Mouse (Mus musculus): ENCODE results near the gene 2310022A10Rik. TPM values are rescaled to one million over a fixed set of nuclear protein-coding genes. Genes with fewer than 3 reads are reported as not detected.

2310022A10Rik gene
- total RNA-seq, 2 experiments from 2014 or later = 54.9 to 58.4 TPM

- peak; percentile 92 for DNase-seq
These were observed 38.5 kb downstream of the 2310022A10Rik start, which contains the start of gene Akt2 for GRCm38 (mm10) chr7:27591266-27592216. Akt2 (plus strand) TSS chr7:27591552.

- peak; percentile 15 for DNase-seq
These were observed 39.3 kb downstream of the 2310022A10Rik start for GRCm38 (mm10) chr7:27592217-27592929.

- peak; percentile 34 for DNase-seq
These were observed 40.1 kb downstream of the 2310022A10Rik start for GRCm38 (mm10) chr7:27592934-27593645.

- peak; percentile 64 for DNase-seq
These were observed 43.8 kb downstream of the 2310022A10Rik start for GRCm38 (mm10) chr7:27596586-27597503.

GRCm38 (mm10) chr7:27598053-27598452 lies 45.0 kb downstream of the 2310022A10Rik start:
- DNase-seq = no peak

- no peak for DNase-seq
These were observed 48.6 kb downstream of the 2310022A10Rik start for GRCm38 (mm10) chr7:27601628-27602027.

- no peak for DNase-seq
These were observed 49.1 kb downstream of the 2310022A10Rik start for GRCm38 (mm10) chr7:27602161-27602560.

GRCm38 (mm10) chr7:27602835-27603234 lies 49.8 kb downstream of the 2310022A10Rik start:
- DNase-seq = no peak

- DNase-seq = no peak
These were observed 51.8 kb downstream of the 2310022A10Rik start for GRCm38 (mm10) chr7:27604661-27605348.

- DNase-seq = peak; percentile 75
These were observed 52.7 kb downstream of the 2310022A10Rik start for GRCm38 (mm10) chr7:27605499-27606285.

- no peak for DNase-seq
These were observed 53.6 kb downstream of the 2310022A10Rik start for GRCm38 (mm10) chr7:27606481-27607254.

- peak; percentile 88 for DNase-seq
These were observed 54.5 kb downstream of the 2310022A10Rik start for GRCm38 (mm10) chr7:27607580-27607979.

- DNase-seq = no peak
These were observed 55.1 kb downstream of the 2310022A10Rik start for GRCm38 (mm10) chr7:27608130-27608529.

GRCm38 (mm10) chr7:27609285-27609684 lies 56.3 kb downstream of the 2310022A10Rik start:
- DNase-seq = peak; percentile 29

- DNase-seq = no peak
These were observed 56.7 kb downstream of the 2310022A10Rik start for GRCm38 (mm10) chr7:27609688-27610087.

GRCm38 (mm10) chr7:27610370-27610769 lies 57.3 kb downstream of the 2310022A10Rik start:
- no peak for DNase-seq

GRCm38 (mm10) chr7:27610871-27611270 lies 57.8 kb downstream of the 2310022A10Rik start:
- no peak for DNase-seq

- DNase-seq = peak; percentile 54
These were observed 59.9 kb downstream of the 2310022A10Rik start for GRCm38 (mm10) chr7:27612940-27613339.
